Mouse (Mus musculus) layer of hippocampus, postnatal 25 days (tissue): ENCODE results near the gene Sort1. TPM values are rescaled to one million over a fixed set of nuclear protein-coding genes. Genes with fewer than 3 reads are reported as not detected.

Source experiments
- DNase-seq, 2 experiments: peaks; one replicate each; pipeline ENCODE4 v3.0.0; 2022; ENCODE audit warnings: mixed read lengths in 2 of 2, low spot score in 1 of 2; ENCODE audit errors: extremely low spot score in 1 of 2
- total RNA-seq, 2 experiments: library from RNA; stranded (reverse); gene quantifications; 2 replicates each; pipeline ENCODE4 v1.2.3; 2021

Sort1 gene
- total RNA-seq, 2 experiments from 2014 or later: 349 to 354 TPM

DNA sequence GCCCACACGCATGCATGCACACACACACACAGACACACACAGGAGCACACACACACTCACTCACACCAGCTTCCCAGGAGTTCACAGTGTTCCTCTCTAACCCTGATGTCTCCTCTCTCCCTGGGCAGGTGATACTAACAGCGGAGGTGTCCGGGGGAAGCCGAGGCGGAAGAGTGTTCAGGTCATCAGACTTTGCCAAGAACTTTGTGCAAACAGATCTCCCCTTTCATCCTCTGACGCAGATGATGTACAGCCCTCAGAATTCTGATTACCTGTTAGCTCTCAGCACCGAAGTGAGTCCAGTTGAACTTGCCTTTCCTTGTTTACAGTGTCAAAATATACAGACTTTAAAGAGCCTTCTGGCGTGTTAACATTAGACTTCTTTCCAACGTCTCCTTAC, 41.6 kb downstream of the Sort1 start:
- no peak for DNase-seq

DNA sequence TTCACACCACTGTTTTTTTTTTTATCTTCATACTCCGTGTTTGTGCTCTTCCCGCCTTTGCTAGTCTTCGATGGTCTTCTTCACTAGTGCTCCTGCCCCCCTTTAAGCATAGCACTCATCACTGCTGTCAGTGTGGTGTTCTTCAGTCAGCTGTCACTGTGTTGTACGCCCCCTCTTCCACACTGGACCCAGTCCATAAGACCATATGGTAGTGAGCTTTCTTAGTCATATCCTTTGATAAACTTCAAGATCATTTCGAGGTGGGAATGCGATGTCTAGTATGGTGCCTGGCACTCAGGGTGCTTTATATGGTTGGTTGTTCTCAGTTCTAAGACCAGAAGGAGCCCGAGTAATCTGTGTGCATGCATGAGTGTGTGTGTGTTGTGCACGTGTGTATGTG, 43.4 kb downstream of the Sort1 start:
- no peak for DNase-seq

DNA sequence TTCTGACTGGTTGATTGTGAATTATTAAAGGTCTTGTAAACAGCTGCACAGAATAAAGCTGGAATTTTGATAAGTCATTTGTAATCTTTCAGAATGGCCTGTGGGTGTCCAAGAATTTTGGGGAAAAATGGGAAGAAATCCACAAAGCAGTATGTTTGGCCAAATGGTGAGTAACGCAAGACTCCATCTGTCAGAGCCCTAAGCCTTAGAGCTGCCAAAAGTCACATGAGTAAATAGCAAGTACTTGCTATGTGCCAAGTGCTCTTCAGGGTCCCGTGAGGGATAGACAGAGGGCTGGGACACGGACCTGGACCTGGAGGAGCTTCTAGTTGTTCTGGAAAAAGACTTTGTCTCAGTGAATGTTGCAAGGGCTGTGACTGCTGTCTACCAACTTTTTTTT, 44.0 kb downstream of the Sort1 start:
- no peak for DNase-seq

- peak in 1 of 2 experiments; percentile 60 for DNase-seq
These were observed 44.6 kb downstream of the Sort1 start for GRCm38 (mm10) chr3:108328441-108328841.

DNA sequence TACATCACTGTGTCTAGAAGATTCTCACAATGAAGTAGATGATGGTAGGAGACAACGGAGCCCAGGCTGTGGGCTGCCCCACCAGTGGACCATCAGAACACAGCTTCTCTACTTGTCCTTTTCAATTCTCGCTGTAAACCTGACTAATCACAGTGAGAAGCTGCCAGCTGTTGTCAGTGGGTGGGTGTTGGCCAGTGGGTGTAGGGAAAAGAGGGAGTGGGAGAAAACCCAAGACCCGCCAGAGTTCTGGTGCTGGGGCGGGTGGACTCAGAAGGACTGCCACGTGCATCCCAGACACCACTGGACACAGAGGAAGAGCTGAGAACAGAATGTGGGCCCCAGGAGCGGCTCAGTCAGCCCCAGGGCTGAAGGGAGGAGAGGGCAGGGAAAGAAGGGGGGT, 46.9 kb downstream of the Sort1 start:
- no peak for DNase-seq

- no peak for DNase-seq
These were observed 53.0 kb downstream of the Sort1 start for GRCm38 (mm10) chr3:108336878-108337277.

GRCm38 (mm10) chr3:108341040-108341439, 57.2 kb downstream of the Sort1 start:
- no peak for DNase-seq

GRCm38 (mm10) chr3:108342185-108342584, 58.3 kb downstream of the Sort1 start:
- DNase-seq: no peak

DNA sequence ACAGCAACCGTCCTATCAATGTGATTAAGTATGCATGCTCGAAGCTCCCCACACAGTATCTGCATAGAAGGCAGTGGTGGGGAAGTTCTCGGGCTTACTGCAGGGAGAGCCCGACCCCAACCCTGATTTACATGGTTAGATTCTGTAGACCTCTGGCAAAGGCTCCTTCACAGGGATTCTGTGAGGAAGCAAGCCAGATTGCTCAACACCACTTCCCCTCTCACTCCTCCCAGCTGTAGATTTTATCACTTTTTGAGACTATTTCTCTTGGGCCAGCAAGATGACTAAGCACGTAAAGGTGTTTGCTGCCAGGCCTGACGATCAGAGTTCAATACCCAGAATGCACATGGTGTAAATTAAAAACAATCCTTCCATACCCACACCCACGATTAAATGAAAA, 62.0 kb downstream of the Sort1 start:
- no peak for DNase-seq

DNA sequence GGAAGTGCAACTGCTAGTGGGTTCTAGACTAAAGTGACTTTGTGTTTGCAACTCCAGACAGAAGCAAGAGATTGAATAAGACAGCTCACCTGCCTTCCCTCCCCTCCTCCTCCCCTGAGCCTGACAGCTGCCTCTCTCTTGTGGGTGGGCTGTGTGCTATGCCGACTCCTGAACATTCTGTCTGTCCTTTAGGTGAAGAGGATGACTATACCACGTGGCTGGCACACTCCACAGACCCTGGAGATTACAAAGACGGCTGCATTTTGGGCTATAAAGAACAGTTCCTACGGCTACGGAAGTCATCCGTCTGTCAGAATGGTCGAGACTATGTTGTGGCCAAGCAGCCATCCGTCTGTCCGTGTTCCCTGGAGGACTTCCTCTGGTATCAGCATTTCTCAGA, 64.5 kb downstream of the Sort1 start:
- DNase-seq: no peak

DNA sequence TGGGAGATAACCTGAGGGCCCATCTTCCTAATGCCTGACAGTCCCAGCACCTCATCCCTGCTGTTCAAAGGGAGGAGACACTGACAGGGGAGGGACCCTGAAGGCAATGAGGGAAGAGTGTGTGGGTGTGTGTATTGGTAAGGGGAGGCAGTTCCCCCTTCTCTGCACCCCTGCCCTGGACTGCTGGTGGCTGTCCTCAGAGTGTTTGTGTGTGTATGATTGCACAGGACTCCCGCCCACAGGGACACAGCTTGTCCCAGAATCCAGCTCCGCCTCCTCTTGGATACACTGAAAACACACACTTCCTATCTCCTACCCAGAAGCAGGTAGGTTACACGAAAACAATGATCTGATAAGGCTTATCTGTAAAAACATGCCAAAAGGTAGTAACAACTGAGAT, 71.4 kb downstream of the Sort1 start:
- DNase-seq: no peak

- DNase-seq: no peak
These were observed 73.2 kb downstream of the Sort1 start for GRCm38 (mm10) chr3:108357051-108357450.

DNA sequence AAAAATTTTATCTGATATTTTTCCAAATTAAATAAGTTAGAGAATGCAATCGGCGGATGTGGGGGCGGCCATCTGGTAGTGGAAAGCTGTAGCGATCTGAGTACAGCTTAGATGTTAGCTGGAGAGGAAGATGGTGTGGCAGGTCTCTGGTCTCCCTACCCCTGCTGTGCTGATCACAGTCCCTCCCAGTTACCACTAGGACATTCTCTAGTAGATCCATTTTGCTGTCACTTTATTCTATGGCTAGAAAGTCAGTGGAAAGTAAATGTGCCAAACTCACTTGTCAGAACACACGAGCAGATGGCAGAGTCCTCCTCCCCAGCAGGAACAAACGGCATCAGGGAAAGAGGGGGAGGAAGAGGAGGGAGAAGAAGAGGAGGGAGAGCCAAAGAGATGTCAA, 74.6 kb downstream of the Sort1 start:
- DNase-seq: peak in 1 of 2 experiments; percentile 48

DNA sequence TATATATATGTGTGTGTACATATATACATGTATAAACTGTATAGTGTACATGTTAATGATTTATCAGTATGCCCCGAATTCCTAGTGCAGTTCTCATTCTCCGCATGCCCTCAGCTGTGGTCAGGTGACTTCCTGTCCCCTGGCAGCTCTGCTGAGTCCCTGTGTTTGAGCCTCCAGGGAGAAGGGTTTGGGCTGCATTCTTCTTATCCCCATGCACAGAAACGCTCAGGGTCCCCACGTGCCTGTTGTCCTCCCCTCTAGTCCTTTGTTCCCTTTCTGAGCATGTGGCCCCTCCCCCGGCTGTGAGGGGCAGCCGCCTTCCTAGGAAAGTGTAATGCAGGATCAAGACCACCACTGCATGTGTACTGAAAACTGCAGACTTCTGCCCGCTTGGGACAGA, 77.0 kb downstream of the Sort1 start:
- DNase-seq: no peak

DNA sequence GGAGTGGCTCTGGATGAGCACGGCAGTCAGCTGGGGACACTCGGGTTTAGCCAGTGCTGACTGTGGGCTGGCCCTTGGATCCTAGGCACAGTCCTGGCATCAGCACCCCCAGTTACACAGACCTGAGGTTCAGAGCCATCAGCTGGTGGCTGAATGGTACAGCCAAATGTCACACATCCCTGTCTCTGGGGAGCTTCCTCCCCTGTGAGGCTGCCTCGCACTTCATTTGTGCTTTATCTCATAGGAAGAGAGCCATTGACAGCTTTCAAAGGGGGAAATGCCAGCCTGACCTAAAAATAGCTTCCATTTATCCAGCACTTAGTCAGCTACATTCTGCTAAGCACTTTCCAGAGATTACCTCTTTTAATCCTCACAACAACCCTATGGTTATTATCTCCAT, 79.7 kb downstream of the Sort1 start:
- no peak for DNase-seq

DNA sequence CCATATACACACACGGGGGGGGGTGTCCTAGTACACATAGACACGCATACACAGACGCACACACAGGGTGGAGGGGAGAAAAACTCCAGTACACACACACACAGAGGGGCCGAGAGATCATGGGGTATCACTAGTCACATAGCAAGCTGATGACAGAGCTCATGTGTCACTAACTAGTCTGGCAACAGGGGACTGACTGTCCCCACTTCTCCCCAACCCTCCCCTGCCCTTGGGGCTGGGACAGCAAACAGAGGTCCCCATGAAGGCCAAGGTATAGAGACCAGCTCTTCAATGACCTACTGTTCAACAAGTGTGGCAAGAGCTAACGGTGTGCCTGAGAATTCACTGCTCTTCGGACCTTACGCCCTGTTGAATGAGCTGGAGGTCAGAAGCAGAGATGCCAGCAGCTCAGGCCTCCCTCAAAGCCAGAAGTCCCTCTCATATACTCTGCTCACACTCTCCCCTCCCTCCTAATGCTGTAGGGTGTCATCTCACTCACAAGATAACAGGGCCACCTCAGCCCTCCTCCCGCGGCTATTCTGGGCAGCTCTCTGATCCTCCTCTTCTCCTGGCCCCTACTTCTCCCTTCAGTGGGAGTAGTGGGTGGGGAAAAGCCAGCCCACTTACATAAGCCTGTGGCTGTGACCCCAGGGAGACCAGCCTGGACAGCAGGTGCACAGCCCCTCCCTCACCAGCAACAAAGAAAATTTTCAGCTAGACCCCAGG, 80.6 kb downstream of the Sort1 start, which contains the start of gene Mybphl:
TSS of gene Mybphl (plus strand) at position 642 of the 726 bp plus-strand sequence.
- DNase-seq: no peak

DNA sequence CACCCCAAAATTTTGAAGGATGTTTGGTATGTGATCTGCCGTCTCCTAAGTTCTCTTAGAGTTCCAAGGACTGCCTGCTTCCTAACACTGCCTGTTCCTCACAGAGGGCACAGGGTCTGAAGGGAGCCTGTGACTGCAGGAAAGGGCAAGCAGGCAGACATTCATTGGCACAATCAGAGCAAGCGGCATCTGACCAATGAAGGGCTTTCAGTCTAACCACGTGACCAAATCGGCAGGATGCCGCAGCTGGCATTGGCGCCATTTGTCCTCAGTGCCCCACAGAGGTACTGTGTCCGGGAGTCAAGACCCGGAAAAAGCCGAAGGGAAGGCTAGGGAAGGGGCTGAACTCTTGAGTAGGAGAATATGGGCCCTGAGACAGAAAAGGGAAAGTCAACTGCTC, 83.3 kb downstream of the Sort1 start:
- DNase-seq: no peak

- DNase-seq: no peak
These were observed 83.9 kb downstream of the Sort1 start for GRCm38 (mm10) chr3:108367828-108368227.

- no peak for DNase-seq
These were observed 84.8 kb downstream of the Sort1 start for GRCm38 (mm10) chr3:108368721-108369120.

- no peak for DNase-seq
These were observed 88.4 kb downstream of the Sort1 start for GRCm38 (mm10) chr3:108372274-108372673.

- no peak for DNase-seq
These were observed 88.8 kb downstream of the Sort1 start for GRCm38 (mm10) chr3:108372691-108373090.

GRCm38 (mm10) chr3:108378875-108379663, 95.2 kb downstream of the Sort1 start:
- no peak for DNase-seq
